Mouse (Mus musculus) embryonic fibroblast, embryonic 13.5 days (primary cell): ENCODE results near the gene Gpr82. TPM values are rescaled to one million over a fixed set of nuclear protein-coding genes. Genes with fewer than 3 reads are reported as not detected.

Experiments used
- H3K27ac ChIP-seq: 2 replicates; pipeline ENCODE4 v1.5.1; 2012; ENCODE audit warnings: low read length, control low read depth, inconsistent platforms; ENCODE audit not compliant: insufficient read depth
- H3K4me1 ChIP-seq: 2 replicates; pipeline ENCODE4 v1.6.1; 2011; ENCODE audit warnings: low read length; ENCODE audit not compliant: control insufficient read depth, insufficient read depth
- H3K4me3 ChIP-seq: 2 replicates; pipeline ENCODE4 v1.5.1; 2011; ENCODE audit warnings: mild to moderate bottlenecking, control low read depth, low read length; ENCODE audit not compliant: insufficient read depth
- CTCF ChIP-seq: IDR thresholded peaks from 2 replicates; pipeline ENCODE4 v1.5.1; 2011; ENCODE audit warnings: mild to moderate bottlenecking, control low read depth, low read length, moderate library complexity, borderline replicate concordance; ENCODE audit not compliant: insufficient read depth
- POLR2A ChIP-seq: IDR thresholded peaks from 2 replicates; pipeline ENCODE4 v1.6.1; 2011; ENCODE audit warnings: low read depth, mild to moderate bottlenecking, control low read depth, low read length, moderate library complexity
- polyA plus RNA-seq: library from polyadenylated mRNA; stranded (reverse); fragments of >200 nt; gene quantifications from 2 replicates; pipeline ENCODE4 v1.2.4, GENCODE M21; 2011; ENCODE audit warnings: low read depth; ENCODE audit not compliant: missing spikeins, insufficient read length

Gene Gpr82
- polyA plus RNA-seq, 1 experiment: not detected

GRCm38 (mm10) chrX:13688356-13688755 is 27.2 kb downstream of the Gpr82 start:
- Histone ChIP-seq H3K4me1 (no peaks in the 10 kb centered on the region), H3K4me3 (no peak overlapping the region), H3K27ac (no peak overlapping the region)
- TF ChIP-seq POLR2A (no peak), CTCF (no peak)

- no peaks in the 10 kb centered on the region for H3K4me1 ChIP-seq
- TF ChIP-seq CTCF (no peak), POLR2A (no peak)
- no peak overlapping the region for H3K27ac ChIP-seq
- no peak overlapping the region for H3K4me3 ChIP-seq
Observed at GRCm38 (mm10) chrX:13691865-13692264, 30.7 kb downstream of the Gpr82 start.

- no peak overlapping the region for H3K27ac ChIP-seq
- no peaks in the 10 kb centered on the region for H3K4me1 ChIP-seq
- H3K4me3 ChIP-seq: no peak overlapping the region
- TF ChIP-seq CTCF (no peak), POLR2A (no peak)
Observed at GRCm38 (mm10) chrX:13700681-13701080, 39.5 kb downstream of the Gpr82 start.

GRCm38 (mm10) chrX:13705051-13705450 is 43.9 kb downstream of the Gpr82 start:
- no peak overlapping the region for H3K27ac ChIP-seq
- TF ChIP-seq POLR2A (no peak), CTCF (no peak)
- no peak overlapping the region for H3K4me3 ChIP-seq
- H3K4me1 ChIP-seq: no peaks in the 10 kb centered on the region

GRCm38 (mm10) chrX:13710174-13710573 is 49.0 kb downstream of the Gpr82 start:
- H3K27ac ChIP-seq: no peak overlapping the region
- no peak for TF ChIP-seq POLR2A
- no peak for TF ChIP-seq CTCF
- H3K4me1 ChIP-seq: no peaks in the 10 kb centered on the region
- no peak overlapping the region for H3K4me3 ChIP-seq

Other genes with a start within 250 kb of the Gpr82 start
- not detected in 2 replicates for gene Nyx, start 195.3 kb upstream of the Gpr82 start, polyA plus RNA-seq
- not detected in 2 replicates for gene Gpr34, start 29.3 kb upstream of the Gpr82 start, polyA plus RNA-seq
- gene Cask, start 190.0 kb downstream of the Gpr82 start, polyA plus RNA-seq: 137 and 139 TPM in 2 replicates